Mouse (Mus musculus) CD8-positive naive resting alpha-beta T cell, adult 57 days (primary cell): ENCODE measurements around the gene Igfals. TPM values are rescaled to one million over a fixed set of nuclear protein-coding genes. Genes with fewer than 3 reads are reported as not detected.

Experiments
- total RNA-seq: library from RNA; stranded (reverse); gene quantifications from one replicate; pipeline ENCODE4 v1.2.4, GENCODE M21; 2023

Gene Igfals
- 0.67 TPM for total RNA-seq

DNA sequence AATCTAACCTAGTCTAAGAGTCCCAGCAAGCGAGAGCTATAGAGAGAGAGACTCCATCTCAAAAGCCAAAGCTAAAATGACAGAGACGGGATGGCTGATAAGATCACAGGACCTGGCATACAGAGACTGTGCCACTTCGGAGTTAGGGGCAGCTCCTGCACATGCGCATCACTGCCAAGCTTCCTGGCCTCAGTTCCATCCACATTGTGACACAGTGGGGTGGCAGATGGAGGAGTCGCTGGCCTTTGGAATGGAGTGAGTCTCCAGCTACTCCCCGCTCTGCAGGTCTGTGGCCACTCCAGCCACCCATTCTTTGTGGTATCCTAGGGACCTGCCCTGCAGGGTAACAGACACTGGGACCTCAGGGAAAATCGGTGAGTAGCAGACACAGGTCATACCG lies at the start of gene Igfals:
Gene Igfals, plus strand, starts transcription at position 222 of the 400 bp plus-strand sequence.

DNA sequence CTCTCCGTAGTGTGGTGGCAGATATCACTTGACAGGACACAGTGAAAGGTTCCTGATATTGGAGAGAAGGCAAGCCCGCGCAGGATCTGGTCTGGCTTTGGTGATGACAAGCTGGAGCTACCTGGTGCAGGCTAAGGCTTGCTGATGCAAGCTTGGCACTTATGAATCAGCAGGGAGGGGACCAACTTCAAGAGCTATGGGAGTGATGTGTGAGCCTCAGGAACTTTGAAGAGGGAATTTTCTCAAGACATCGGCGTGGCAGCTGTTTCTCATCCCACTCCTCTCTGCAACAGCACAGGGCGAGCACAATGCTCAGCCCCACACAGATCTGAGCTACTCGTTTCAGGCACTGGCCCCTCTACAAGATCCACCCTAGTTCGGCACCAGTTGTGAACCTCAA lies 26.0 kb upstream of the Igfals start, which contains the start of gene Hagh:
Gene Hagh, plus strand, starts transcription at position 302 of the 400 bp plus-strand sequence.

DNA sequence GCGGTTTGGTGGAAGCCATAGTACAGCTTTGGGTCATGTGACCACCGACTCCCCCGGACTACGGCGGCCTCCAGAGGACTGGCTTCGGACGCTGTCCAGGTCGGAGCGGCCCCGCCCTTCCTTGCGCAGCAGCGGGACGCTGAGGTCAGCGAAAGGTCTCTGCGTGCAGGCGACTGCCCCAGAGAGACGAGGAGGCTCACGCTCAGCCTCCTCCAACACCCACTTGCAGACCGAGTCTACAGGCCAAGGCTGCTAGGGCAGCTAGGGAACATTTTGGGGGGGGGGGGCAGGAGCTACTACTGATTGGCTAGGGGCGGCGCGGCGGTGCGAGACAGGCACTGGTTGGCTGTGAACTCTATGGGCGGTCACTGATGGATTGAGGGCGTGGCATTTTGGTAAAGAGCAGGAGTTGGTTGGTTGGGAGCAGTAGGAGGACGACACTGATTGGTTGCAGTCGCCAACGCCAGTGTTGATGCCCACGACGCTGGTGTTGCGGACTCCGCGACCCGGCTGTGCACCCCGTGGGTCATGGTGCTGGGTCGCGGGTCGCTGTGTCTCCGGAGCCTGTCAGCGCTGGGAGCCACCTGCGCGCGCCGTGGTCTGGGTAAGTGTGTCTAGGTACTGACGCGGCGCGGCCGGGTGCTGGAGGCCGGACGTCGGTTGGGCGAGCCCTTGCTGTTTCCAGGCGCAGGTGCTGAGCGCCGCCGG lies 15.6 kb upstream of the Igfals start, which contains the start of gene Fahd1:
Gene Fahd1, minus strand, starts transcription at position 300 of the 708 bp plus-strand sequence.

DNA sequence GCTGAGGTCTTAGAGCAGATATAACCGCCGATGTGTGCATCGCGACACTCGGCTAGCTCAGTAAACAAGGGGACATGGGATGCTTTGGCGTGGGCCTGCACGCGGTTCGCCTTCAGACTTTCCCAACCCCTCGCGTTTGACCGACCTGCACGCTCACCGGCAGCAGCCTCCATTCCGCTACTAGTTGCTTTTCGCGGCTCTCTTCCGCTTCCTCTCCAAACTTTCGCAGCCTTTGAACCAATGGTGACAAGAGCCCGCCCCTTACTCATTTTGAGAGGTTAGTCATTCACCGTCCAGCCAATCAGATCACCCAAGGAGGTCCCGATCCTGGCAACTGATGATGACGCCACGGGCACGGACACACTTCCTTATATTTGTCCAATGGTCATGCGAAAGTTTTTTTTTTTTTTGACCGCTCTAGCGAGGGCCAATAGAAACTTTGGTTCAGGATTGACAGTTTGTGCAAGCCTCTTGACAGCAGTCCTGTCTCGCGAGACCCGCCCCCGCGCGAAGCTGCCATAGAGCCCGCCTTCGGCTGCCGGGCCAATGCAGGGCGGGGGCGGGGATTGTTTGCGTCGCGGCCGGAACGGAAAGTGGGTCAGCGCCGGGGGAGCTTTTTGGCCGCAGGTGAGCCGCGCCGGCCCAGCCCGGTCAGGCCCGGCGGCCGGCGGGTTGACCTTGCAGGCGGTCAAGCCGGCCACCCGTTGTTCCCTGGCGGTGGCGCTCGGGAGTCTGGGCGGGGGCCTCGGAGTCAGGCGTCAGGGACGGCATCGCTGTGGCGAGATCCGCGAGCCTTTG lies 20.5 kb downstream of the Igfals start, which contains the start of the genes Nubp2 and Spsb3:
Gene Nubp2, minus strand, starts transcription at position 216 of the 798 bp plus-strand sequence.
Gene Spsb3, plus strand, starts transcription at position 510 of the 798 bp plus-strand sequence.

DNA sequence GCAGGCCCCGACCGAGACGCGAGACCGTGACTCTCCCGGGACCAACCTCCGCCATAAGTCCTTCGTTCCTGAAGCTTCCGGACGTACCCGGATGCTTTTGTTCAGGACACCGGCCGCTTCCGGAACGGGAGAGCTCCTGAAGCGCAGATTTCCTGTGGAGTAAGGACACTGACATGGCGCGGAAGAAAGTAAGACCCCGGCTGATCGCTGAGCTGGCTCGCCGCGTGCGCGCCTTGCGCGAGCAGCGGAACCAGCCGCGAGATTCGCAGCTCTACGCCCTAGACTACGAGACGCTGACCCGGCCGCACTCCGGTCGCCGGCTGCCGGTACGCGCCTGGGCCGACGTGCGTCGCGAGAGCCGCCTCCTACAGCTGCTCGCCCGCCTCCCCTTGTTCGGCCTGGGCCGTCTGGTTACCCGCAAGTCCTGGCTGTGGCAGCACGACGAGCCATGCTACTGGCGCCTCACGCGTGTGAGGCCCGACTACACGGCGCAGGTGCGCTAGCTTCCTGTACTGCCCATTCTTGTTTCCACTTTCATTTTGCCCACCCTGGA lies 29.3 kb downstream of the Igfals start, which contains the start of the genes Eme2 and Mrps34:
Gene Eme2, minus strand, starts transcription at position 93 of the 553 bp plus-strand sequence.
Gene Mrps34, plus strand, starts transcription at position 122 of the 553 bp plus-strand sequence.

DNA sequence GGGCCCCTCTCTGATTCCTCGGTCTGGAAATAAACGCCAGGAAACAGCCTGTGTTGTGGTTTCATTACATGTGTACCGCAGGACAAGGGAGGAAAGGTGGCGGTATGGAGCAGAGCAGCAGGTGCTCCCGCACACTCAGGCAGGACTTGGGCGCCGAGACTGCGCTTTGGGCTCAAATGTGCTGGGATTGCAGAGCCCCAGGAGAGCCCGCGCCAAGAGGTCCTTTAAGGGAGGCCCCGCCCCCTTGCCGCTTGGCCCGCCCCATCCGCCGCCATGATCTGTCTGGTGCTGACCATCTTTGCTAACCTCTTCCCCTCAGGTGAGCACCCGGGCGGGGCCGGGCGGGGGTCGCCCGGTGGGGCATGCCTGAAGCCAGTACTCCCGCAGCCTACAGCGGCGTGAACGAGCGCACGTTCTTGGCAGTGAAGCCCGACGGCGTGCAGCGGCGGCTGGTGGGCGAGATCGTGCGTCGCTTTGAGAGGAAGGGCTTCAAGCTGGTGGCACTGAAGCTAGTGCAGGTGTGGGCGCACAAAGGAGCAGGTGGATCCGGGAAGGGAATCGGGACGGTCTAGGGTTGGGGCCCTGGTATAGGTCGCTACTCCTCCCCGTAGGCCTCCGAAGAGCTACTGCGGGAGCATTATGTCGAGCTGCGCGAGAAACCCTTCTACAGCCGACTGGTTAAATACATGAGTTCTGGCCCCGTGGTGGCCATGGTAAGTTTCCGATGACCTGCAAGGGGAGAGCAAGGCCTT lies 30.6 kb downstream of the Igfals start, which contains the start of gene Nme3:
Gene Nme3, plus strand, starts transcription at position 260 of the 752 bp plus-strand sequence.

Other genes with a start within 250 kb of the Igfals start
- 70.5 TPM for gene Tsc2, start 233.4 kb upstream of the Igfals start, total RNA-seq
- 4.3 TPM for gene Nthl1, start 233.3 kb upstream of the Igfals start, total RNA-seq
- not detected for gene Slc9a3r2, start 215.7 kb upstream of the Igfals start, total RNA-seq
- not detected for gene Npw, start 207.5 kb upstream of the Igfals start, total RNA-seq
- 62.1 TPM for gene Zfp598, start 196.3 kb upstream of the Igfals start, total RNA-seq
- gene Syngr3, start 176.0 kb upstream of the Igfals start, total RNA-seq: not detected
- 12.7 TPM for gene Gfer, start 169.8 kb upstream of the Igfals start, total RNA-seq
- 2.0 TPM for gene Noxo1, start 169.8 kb upstream of the Igfals start, total RNA-seq
- gene Tbl3, start 158.3 kb upstream of the Igfals start, total RNA-seq: 26.6 TPM
- gene Rnf151, start 147.9 kb upstream of the Igfals start, total RNA-seq: not detected
- gene Rps2, start 147.9 kb upstream of the Igfals start, total RNA-seq: 1,667 TPM
- gene Ndufb10, start 141.5 kb upstream of the Igfals start, total RNA-seq: 68.1 TPM
- not detected for gene Rpl3l, start 138.2 kb upstream of the Igfals start, total RNA-seq
- 32.5 TPM for gene Msrb1, start 129.4 kb upstream of the Igfals start, total RNA-seq
- gene Hs3st6, start 113.0 kb upstream of the Igfals start, total RNA-seq: not detected
- not detected for gene Meiob, start 61.7 kb upstream of the Igfals start, total RNA-seq
- 33.1 TPM for gene Hagh, start 25.9 kb upstream of the Igfals start, total RNA-seq
- gene Fahd1, start 15.6 kb upstream of the Igfals start, total RNA-seq: 2.0 TPM
- gene Nubp2, start 20.4 kb downstream of the Igfals start, total RNA-seq: 53.6 TPM
- gene Spsb3, start 20.6 kb downstream of the Igfals start, total RNA-seq: 28.9 TPM
- gene Eme2, start 29.1 kb downstream of the Igfals start, total RNA-seq: 66.2 TPM
- gene Mrps34, start 29.1 kb downstream of the Igfals start, total RNA-seq: 44.8 TPM
- 24.0 TPM for gene Nme3, start 30.5 kb downstream of the Igfals start, total RNA-seq
- 226 TPM for gene Mapk8ip3, start 71.0 kb downstream of the Igfals start, total RNA-seq
- 18.5 TPM for gene Jpt2, start 94.7 kb downstream of the Igfals start, total RNA-seq
- 36.7 TPM for gene Cramp1l, start 149.8 kb downstream of the Igfals start, total RNA-seq
- 31.4 TPM for gene Ift140, start 150.1 kb downstream of the Igfals start, total RNA-seq
- not detected for gene Tmem204, start 217.6 kb downstream of the Igfals start, total RNA-seq
- gene Telo2, start 250.0 kb downstream of the Igfals start, total RNA-seq: 38.0 TPM